Mouse (Mus musculus): ENCODE results near the gene Gm4303. TPM values are rescaled to one million over a fixed set of nuclear protein-coding genes. Genes with fewer than 3 reads are reported as not detected.
"Not testable (repeated sequence)": the region's sequence is repeated elsewhere in the genome, so short reads cannot be mapped to it uniquely, and the experiment has no call there.

Gene Gm4303
- polyA plus RNA-seq (2016; fragmentation: Nextera tagmentation; extraction: Ambion mirVana) = not detected in 2 replicates

DNA sequence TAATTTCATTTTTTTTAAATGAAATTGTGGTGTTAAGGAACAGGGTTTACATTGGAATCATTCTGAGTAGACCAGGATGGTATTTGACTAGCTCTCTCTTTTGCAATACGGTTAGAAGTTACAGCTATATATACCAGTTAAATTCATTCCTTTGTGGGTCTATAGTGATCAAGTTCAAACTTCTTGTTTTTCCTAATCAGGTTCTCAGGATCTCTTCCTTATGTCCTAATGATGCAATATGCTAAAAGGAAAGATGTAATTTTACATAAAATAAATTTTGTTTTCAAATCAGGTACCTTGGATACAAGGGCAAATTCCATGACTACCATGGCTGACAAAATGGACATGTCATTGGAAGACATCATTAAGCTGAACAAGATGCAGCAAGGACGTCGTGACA, at the start of gene Gm4303:
TSS of gene Gm4303 (plus strand) at position 301 of the 400 bp plus-strand sequence.
- H3K27ac ChIP-seq; H3K36me3 ChIP-seq; H3K4me1 ChIP-seq; H3K4me2 ChIP-seq (replicated peaks); ATAC-seq (ENCODE audit: low FRiP score, low read depth); H3K9me3 ChIP-seq; H3K27me3 ChIP-seq (replicated peaks); H3K9ac ChIP-seq; H3K4me3 ChIP-seq: not testable (repeated sequence)
- no CpG with 5 or more reads among the region's 3 CpGs for WGBS

DNA sequence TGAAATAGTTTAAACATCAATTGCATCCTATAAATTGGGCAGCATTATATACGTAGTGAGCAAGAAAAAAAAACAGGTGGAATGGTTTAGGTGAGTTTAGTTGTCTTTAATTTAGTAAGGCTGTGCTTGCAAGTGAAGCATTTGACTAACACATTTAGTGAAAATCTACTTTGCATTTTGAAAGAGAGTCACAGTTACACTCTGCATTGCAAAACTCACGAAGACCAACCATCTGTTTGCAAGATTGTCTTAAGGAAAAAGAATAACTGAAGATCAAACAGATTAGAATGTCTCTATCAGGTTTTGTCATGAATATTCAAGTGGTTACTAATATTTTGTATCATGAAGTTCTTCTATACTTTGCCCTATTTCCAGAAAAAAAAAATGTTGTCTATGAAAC, 49.7 kb upstream of the Gm4303 start:
- WGBS = 85% methylated on average over 2 of the region's 2 CpGs
- no peak for ATAC-seq (ENCODE audit: low FRiP score, low read depth)
- Histone ChIP-seq H3K9ac (no peak overlapping the region), H3K36me3 (no peaks in the 10 kb centered on the region), H3K27me3 (replicated peaks) (no peaks in the 10 kb centered on the region), H3K9me3 (no peaks in the 10 kb centered on the region), H3K4me1 (no peaks in the 10 kb centered on the region), H3K4me2 (replicated peaks) (no peak overlapping the region), H3K4me3 (no peak overlapping the region), H3K27ac (no peak overlapping the region)

DNA sequence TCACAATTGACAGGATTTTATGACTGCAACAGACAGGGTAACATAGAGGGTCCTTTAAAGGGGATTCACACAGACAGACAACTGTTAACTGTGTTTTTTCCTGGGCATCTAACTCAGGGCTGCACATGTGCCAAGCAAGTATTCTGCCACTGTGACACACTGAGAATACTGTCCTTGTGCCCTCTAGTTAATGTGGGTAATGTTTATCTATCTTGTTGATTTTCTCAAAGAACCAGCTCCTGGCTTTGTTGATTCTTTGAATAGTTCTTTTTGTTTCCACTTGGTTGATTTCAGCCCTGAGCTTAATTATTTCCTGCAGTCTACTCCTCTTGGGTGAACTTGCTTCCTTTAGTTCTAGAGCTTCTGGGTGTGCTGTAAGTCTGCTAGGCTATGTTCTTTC, 45.7 kb upstream of the Gm4303 start:
- ATAC-seq (ENCODE audit: low FRiP score, low read depth); H3K4me2 ChIP-seq (replicated peaks); H3K4me1 ChIP-seq; H3K27ac ChIP-seq; H3K36me3 ChIP-seq; H3K9ac ChIP-seq; H3K9me3 ChIP-seq; H3K4me3 ChIP-seq; H3K27me3 ChIP-seq (replicated peaks): not testable (repeated sequence)

DNA sequence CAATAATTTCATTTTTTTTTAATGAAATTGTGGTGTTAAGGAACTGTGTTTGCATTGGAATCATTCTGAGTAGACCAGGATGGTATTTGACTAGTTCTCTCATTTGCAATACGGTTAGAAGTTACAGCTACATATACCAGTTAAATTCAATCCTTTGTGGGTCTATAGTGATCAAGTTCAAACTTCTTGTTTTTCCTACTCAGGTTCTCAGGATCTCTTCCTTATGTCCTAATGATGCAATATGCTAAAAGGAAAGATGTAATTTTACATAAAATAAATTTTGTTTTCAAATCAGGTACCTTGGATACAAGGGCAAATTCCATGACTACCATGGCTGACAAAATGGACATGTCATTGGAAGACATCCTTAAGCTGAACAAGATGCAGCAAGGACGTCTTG, 10.4 kb upstream of the Gm4303 start, which contains the start of gene Gm4301:
TSS of gene Gm4301 (plus strand) at position 301 of the 400 bp plus-strand sequence.
- H3K4me2 ChIP-seq (replicated peaks); ATAC-seq (ENCODE audit: low FRiP score, low read depth); H3K9me3 ChIP-seq; H3K27ac ChIP-seq; H3K4me3 ChIP-seq; H3K36me3 ChIP-seq; H3K9ac ChIP-seq; H3K27me3 ChIP-seq (replicated peaks); H3K4me1 ChIP-seq: not testable (repeated sequence)
- WGBS = no CpG with 5 or more reads among the region's 2 CpGs

DNA sequence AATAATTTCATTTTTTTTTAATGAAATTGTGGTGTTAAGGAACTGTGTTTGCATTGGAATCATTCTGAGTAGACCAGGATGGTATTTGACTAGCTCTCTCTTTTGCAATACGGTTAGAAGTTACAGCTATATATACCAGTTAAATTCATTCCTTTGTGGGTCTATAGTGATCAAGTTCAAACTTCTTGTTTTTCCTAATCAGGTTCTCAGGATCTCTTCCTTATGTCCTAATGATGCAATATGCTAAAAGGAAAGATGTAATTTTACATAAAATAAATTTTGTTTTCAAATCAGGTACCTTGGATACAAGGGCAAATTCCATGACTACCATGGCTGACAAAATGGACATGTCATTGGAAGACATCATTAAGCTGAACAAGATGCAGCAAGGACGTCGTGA, 5.2 kb upstream of the Gm4303 start, which contains the start of gene Gm4302:
TSS of gene Gm4302 (plus strand) at position 301 of the 400 bp plus-strand sequence.
- WGBS = no CpG with 5 or more reads among the region's 3 CpGs
- not testable (repeated sequence) for ATAC-seq (ENCODE audit: low FRiP score, low read depth); H3K9me3 ChIP-seq

DNA sequence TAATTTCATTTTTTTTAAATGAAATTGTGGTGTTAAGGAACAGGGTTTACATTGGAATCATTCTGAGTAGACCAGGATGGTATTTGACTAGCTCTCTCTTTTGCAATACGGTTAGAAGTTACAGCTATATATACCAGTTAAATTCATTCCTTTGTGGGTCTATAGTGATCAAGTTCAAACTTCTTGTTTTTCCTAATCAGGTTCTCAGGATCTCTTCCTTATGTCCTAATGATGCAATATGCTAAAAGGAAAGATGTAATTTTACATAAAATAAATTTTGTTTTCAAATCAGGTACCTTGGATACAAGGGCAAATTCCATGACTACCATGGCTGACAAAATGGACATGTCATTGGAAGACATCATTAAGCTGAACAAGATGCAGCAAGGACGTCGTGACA, 5.0 kb downstream of the Gm4303 start, which contains the start of gene Gm4305:
TSS of gene Gm4305 (plus strand) at position 301 of the 400 bp plus-strand sequence.
- H3K36me3 ChIP-seq; H3K27me3 ChIP-seq (replicated peaks); H3K4me2 ChIP-seq (replicated peaks); H3K4me1 ChIP-seq; H3K4me3 ChIP-seq; ATAC-seq (ENCODE audit: low FRiP score, low read depth); H3K9ac ChIP-seq; H3K9me3 ChIP-seq; H3K27ac ChIP-seq: not testable (repeated sequence)
- no CpG with 5 or more reads among the region's 3 CpGs for WGBS

More for the DNA sequence above, 5.2 kb upstream of the Gm4303 start, which contains the start of gene Gm4302:
- not testable (repeated sequence) for H3K36me3 ChIP-seq; H3K27ac ChIP-seq; H3K4me3 ChIP-seq; H3K9ac ChIP-seq; H3K4me2 ChIP-seq (replicated peaks); H3K27me3 ChIP-seq (replicated peaks); H3K4me1 ChIP-seq

DNA sequence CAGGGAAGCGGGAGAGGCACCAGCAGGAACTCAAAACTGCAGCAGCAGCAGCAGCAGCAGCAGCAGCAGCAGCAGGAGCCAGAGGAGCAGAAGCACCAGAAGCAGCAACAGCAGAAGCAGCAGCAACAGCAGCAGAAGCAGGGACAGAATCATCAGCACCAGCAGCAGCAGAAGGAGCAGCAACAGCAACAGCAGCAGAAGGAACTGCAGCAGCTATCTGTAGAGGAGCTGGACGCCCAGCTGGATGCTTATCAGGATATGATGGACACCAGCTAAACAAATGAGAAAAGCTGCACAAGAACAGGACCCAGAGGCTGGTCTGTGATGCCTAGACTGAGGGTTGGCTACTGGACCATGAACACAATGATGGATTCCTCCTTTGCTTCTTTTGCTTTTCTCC, 11.1 kb downstream of the Gm4303 start:
- H3K27me3 ChIP-seq (replicated peaks); H3K4me3 ChIP-seq; H3K9ac ChIP-seq; H3K4me2 ChIP-seq (replicated peaks); H3K9me3 ChIP-seq; H3K36me3 ChIP-seq; ATAC-seq (ENCODE audit: low FRiP score, low read depth); H3K4me1 ChIP-seq; H3K27ac ChIP-seq: not testable (repeated sequence)
- WGBS = 88% methylated on average over 2 of the region's 2 CpGs

DNA sequence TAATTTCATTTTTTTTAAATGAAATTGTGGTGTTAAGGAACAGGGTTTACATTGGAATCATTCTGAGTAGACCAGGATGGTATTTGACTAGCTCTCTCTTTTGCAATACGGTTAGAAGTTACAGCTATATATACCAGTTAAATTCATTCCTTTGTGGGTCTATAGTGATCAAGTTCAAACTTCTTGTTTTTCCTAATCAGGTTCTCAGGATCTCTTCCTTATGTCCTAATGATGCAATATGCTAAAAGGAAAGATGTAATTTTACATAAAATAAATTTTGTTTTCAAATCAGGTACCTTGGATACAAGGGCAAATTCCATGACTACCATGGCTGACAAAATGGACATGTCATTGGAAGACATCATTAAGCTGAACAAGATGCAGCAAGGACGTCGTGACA, 15.3 kb downstream of the Gm4303 start, which contains the start of gene Gm4307:
TSS of gene Gm4307 (plus strand) at position 301 of the 400 bp plus-strand sequence.
- H3K4me2 ChIP-seq (replicated peaks); H3K4me1 ChIP-seq; ATAC-seq (ENCODE audit: low FRiP score, low read depth); H3K9ac ChIP-seq; H3K9me3 ChIP-seq; H3K27me3 ChIP-seq (replicated peaks); H3K36me3 ChIP-seq; H3K4me3 ChIP-seq; H3K27ac ChIP-seq: not testable (repeated sequence)
- WGBS = no CpG with 5 or more reads among the region's 3 CpGs

DNA sequence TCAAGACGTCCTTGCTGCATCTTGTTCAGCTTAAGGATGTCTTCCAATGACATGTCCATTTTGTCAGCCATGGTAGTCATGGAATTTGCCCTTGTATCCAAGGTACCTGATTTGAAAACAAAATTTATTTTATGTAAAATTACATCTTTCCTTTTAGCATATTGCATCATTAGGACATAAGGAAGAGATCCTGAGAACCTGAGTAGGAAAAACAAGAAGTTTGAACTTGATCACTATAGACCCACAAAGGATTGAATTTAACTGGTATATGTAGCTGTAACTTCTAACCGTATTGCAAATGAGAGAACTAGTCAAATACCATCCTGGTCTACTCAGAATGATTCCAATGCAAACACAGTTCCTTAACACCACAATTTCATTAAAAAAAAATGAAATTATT, 36.7 kb downstream of the Gm4303 start, which contains the start of gene Gm4312:
TSS of gene Gm4312 (minus strand) at position 101 of the 400 bp plus-strand sequence.
- H3K4me2 ChIP-seq (replicated peaks); H3K27ac ChIP-seq; H3K4me3 ChIP-seq; H3K9me3 ChIP-seq; H3K27me3 ChIP-seq (replicated peaks); H3K9ac ChIP-seq; H3K4me1 ChIP-seq; ATAC-seq (ENCODE audit: low FRiP score, low read depth); H3K36me3 ChIP-seq: not testable (repeated sequence)
- no CpG with 5 or more reads among the region's 2 CpGs for WGBS

Other genes starting within 250 kb of the Gm4303 start
- not detected in 2 replicates for gene Gm4301, start 10.3 kb upstream of the Gm4303 start, polyA plus RNA-seq (2016; fragmentation: Nextera tagmentation; extraction: Ambion mirVana)
- not detected in 2 replicates for gene Gm4302, start 5.1 kb upstream of the Gm4303 start, polyA plus RNA-seq (2016; fragmentation: Nextera tagmentation; extraction: Ambion mirVana)
- not detected in 2 replicates for gene Gm4305, start 5.1 kb downstream of the Gm4303 start, polyA plus RNA-seq (2016; fragmentation: Nextera tagmentation; extraction: Ambion mirVana)
- gene Gm4307, start 15.4 kb downstream of the Gm4303 start, polyA plus RNA-seq (2016; fragmentation: Nextera tagmentation; extraction: Ambion mirVana) = not detected in 2 replicates
- not detected in 2 replicates for gene Gm4312, start 36.6 kb downstream of the Gm4303 start, polyA plus RNA-seq (2016; fragmentation: Nextera tagmentation; extraction: Ambion mirVana)
- 12.4 and 13.6 TPM in 2 replicates for gene Tmtc3, start 141.4 kb downstream of the Gm4303 start, polyA plus RNA-seq (2016; fragmentation: Nextera tagmentation; extraction: Ambion mirVana)
- gene Cep290, start 141.6 kb downstream of the Gm4303 start, polyA plus RNA-seq (2016; fragmentation: Nextera tagmentation; extraction: Ambion mirVana) = 6.0 and 6.7 TPM in 2 replicates
- 11.3 and 12.3 TPM in 2 replicates for gene 4930430F08Rik, start 244.5 kb downstream of the Gm4303 start, polyA plus RNA-seq (2016; fragmentation: Nextera tagmentation; extraction: Ambion mirVana)
- gene 1700017N19Rik, start 244.5 kb downstream of the Gm4303 start, polyA plus RNA-seq (2016; fragmentation: Nextera tagmentation; extraction: Ambion mirVana) = not detected in 2 replicates